Mouse (Mus musculus) forebrain, postnatal 0 days (tissue): ENCODE results near the gene Antxr1. TPM values are rescaled to one million over a fixed set of nuclear protein-coding genes. Genes with fewer than 3 reads are reported as not detected.

Source experiments
- ATAC-seq: fragments of 200-750 bp; cut with Nextera tagmentation; 2 replicates; pipeline ENCODE4 v1.8.0; 2017; ENCODE audit warnings: mild to moderate bottlenecking, moderate library complexity
- DNase-seq: peaks from one replicate; pipeline ENCODE4 v3.0.0-alpha.2; 2015
- H3K27ac ChIP-seq: fragments of 300-500 bp; sonication (generic); 2 replicates; pipeline ENCODE4 v1.5.1; 2014; ENCODE audit warnings: low read depth, mild to moderate bottlenecking, antibody characterized with exemption, low read length, moderate library complexity, mixed read lengths
- H3K27me3 ChIP-seq: fragments of 300-500 bp; sonication (generic); 2 replicates; pipeline ENCODE4 v1.6.1; 2014; ENCODE audit warnings: mild to moderate bottlenecking, low read length, mixed read lengths; ENCODE audit not compliant: insufficient read depth
- H3K36me3 ChIP-seq: fragments of 300-500 bp; sonication (generic); 2 replicates; pipeline ENCODE4 v1.6.1; 2014; ENCODE audit warnings: mild to moderate bottlenecking, moderate library complexity; ENCODE audit not compliant: insufficient read depth
- H3K4me1 ChIP-seq: fragments of 300-500 bp; sonication (generic); 2 replicates; pipeline ENCODE4 v1.6.1; 2014; ENCODE audit warnings: antibody characterized with exemption; ENCODE audit not compliant: insufficient read depth
- H3K4me2 ChIP-seq: fragments of 300-500 bp; sonication (generic); 2 replicates; pipeline ENCODE4 v1.6.1; 2014; ENCODE audit warnings: low read depth, mild to moderate bottlenecking, moderate library complexity
- H3K4me3 ChIP-seq: fragments of 300-500 bp; sonication (generic); 2 replicates; pipeline ENCODE4 v1.5.1; 2014; ENCODE audit warnings: low read depth, low read length, mixed read lengths
- H3K9ac ChIP-seq: fragments of 300-500 bp; sonication (generic); 2 replicates; pipeline ENCODE4 v1.6.1; 2014; ENCODE audit warnings: mild to moderate bottlenecking
- H3K9me3 ChIP-seq: fragments of 300-500 bp; sonication (generic); 2 replicates; pipeline ENCODE4 v1.6.1; 2016; ENCODE audit warnings: low read length
- CTCF ChIP-seq: sonication (generic); IDR thresholded peaks from 2 replicates; pipeline ENCODE4 v1.5.1; 2016; ENCODE audit warnings: antibody characterized with exemption, control low read depth, low read depth
- WGBS: fragments of 180-500 bp; shearing (Covaris S2); extraction: QIAGEN DNeasy Blood & Tissue Kit; methylation state at CpG from one replicate; pipeline ENCODE4 v1.1.7; 2014; 5-methylcytosine and 5-hydroxymethylcytosine counted together
- polyA plus RNA-seq: library from polyadenylated mRNA; unstranded; fragments of >200 nt; fragmentation: Nextera tagmentation; extraction: Ambion mirVana; gene quantifications from 2 replicates; pipeline ENCODE4 v1.2.1, GENCODE M21; 2015
- total RNA-seq: library from RNA; depleted of rRNA; stranded (reverse); fragments of >200 nt; gene quantifications from 2 replicates; pipeline ENCODE4 v1.2.3, GENCODE M21; 2014

Antxr1 gene
- total and polyA plus RNA-seq, 2 experiments from 2014 or later = 1.8 to 13.2 TPM

GRCm38 (mm10) chr6:87143594-87143993 is 192.0 kb downstream of the Antxr1 start:
- no peak overlapping the region for H3K9ac ChIP-seq
- no peak overlapping the region for H3K4me3 ChIP-seq
- TF ChIP-seq CTCF = no peak
- WGBS = 44% methylated on average over 13 of the region's 13 CpGs
- no peak overlapping the region for H3K4me2 ChIP-seq
- H3K27ac ChIP-seq = no peak overlapping the region
- no peak for ATAC-seq
- H3K36me3 ChIP-seq = no peaks in the 10 kb centered on the region
- no peaks in the 10 kb centered on the region for H3K9me3 ChIP-seq
- no peaks in the 10 kb centered on the region for H3K4me1 ChIP-seq
- no peaks in the 10 kb centered on the region for H3K27me3 ChIP-seq
- no peak for DNase-seq

- H3K4me2 ChIP-seq = no peak overlapping the region
- DNase-seq = no peak
- no peaks in the 10 kb centered on the region for H3K9me3 ChIP-seq
- H3K36me3 ChIP-seq = no peaks in the 10 kb centered on the region
- no peak overlapping the region for H3K9ac ChIP-seq
- no peak overlapping the region for H3K4me3 ChIP-seq
- WGBS = 85% methylated on average over 5 of the region's 5 CpGs
- no peak for TF ChIP-seq CTCF
- H3K27me3 ChIP-seq = no peaks in the 10 kb centered on the region
- no peaks in the 10 kb centered on the region for H3K4me1 ChIP-seq
- no peak for ATAC-seq
- H3K27ac ChIP-seq = no peak overlapping the region
These were observed 193.4 kb downstream of the Antxr1 start for GRCm38 (mm10) chr6:87142239-87142638.

GRCm38 (mm10) chr6:87139796-87140553 is 195.6 kb downstream of the Antxr1 start:
- H3K27me3 ChIP-seq = no peaks in the 10 kb centered on the region
- no peak overlapping the region for H3K4me2 ChIP-seq
- peak; percentile 12 for DNase-seq
- H3K4me1 ChIP-seq = no peaks in the 10 kb centered on the region
- H3K9me3 ChIP-seq = no peaks in the 10 kb centered on the region
- WGBS = 59% methylated on average over 12 of the region's 12 CpGs
- H3K36me3 ChIP-seq = no peaks in the 10 kb centered on the region
- no peak for ATAC-seq
- H3K9ac ChIP-seq = no peak overlapping the region
- H3K4me3 ChIP-seq = no peak overlapping the region
- no peak overlapping the region for H3K27ac ChIP-seq
- TF ChIP-seq CTCF = no peak

GRCm38 (mm10) chr6:87138479-87138878 is 197.1 kb downstream of the Antxr1 start:
- no peak for TF ChIP-seq CTCF
- no peak for DNase-seq

DNA sequence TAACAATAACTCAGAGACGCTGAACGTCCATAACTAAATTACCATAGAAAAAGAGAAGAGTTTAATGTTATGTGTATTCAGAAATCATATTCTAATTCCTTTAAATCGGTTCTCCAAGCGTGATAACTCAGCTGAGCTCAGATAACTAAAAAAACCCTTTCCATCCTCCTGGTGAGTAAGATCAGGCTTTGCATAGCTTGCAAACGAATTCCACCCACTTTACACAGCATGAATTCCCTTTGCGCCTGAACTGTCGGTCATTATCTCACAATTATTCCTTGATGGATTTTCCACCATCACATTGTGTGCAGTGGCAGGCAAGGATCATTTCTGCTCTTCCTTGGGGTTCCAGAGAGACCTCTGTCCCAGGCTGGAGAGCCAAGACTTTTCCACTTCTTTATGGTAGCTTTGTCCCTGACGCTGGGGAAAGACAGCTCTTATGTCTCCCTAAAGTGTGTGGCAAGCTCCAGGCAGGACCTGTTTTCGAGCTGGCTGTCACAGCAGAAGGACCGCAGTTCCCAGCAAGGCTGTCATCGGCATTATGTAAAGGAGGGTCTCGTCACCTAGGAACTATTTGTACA is 201.6 kb downstream of the Antxr1 start:
- 69% methylated on average over 12 of the region's 12 CpGs for WGBS

More at GRCm38 (mm10) chr6:87138479-87138878, 197.1 kb downstream of the Antxr1 start:
- Histone ChIP-seq H3K27ac (no peak overlapping the region), H3K27me3 (no peaks in the 10 kb centered on the region), H3K4me1 (no peaks in the 10 kb centered on the region), H3K36me3 (no peaks in the 10 kb centered on the region), H3K9ac (no peak overlapping the region), H3K9me3 (no peaks in the 10 kb centered on the region), H3K4me2 (no peak overlapping the region), H3K4me3 (no peak overlapping the region)
- ATAC-seq = no peak
- 92% methylated on average over 5 of the region's 5 CpGs for WGBS

DNA sequence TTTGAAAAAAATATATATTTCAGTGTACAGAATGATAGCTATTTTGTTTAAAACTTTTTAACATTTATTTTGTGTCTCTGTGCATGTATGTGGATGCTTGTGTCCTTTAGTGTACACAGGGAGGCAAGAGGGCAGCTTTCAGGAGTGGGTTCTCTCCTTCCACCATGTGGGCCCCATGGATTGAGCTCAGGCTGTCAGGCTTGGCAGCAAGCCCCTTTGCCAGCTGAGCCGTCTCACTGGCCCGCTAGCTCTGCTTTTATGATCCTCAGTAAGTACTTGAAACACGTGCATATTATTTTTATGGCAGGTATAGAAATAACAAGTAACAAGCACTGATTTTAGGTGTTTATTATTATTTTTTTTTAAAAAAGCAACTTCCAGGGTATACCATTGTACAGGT is 202.1 kb downstream of the Antxr1 start:
- ATAC-seq (no peak), DNase-seq (no peak)
- WGBS = 61% methylated on average over 3 of the region's 3 CpGs
- Histone ChIP-seq H3K4me2 (no peak overlapping the region), H3K9ac (no peak overlapping the region), H3K9me3 (no peaks in the 10 kb centered on the region), H3K27me3 (no peaks in the 10 kb centered on the region), H3K4me1 (no peaks in the 10 kb centered on the region), H3K27ac (no peak overlapping the region), H3K36me3 (no peaks in the 10 kb centered on the region), H3K4me3 (no peak overlapping the region)
- TF ChIP-seq CTCF = no peak

More for the DNA sequence above, 201.6 kb downstream of the Antxr1 start:
- no peak overlapping the region for H3K4me3 ChIP-seq
- H3K4me1 ChIP-seq = no peaks in the 10 kb centered on the region
- no peaks in the 10 kb centered on the region for H3K36me3 ChIP-seq
- DNase-seq (no peak), ATAC-seq (no peak)
- no peak for TF ChIP-seq CTCF
- H3K9me3 ChIP-seq = no peaks in the 10 kb centered on the region
- no peak overlapping the region for H3K27ac ChIP-seq
- no peak overlapping the region for H3K9ac ChIP-seq
- H3K27me3 ChIP-seq = no peaks in the 10 kb centered on the region
- H3K4me2 ChIP-seq = no peak overlapping the region

DNA sequence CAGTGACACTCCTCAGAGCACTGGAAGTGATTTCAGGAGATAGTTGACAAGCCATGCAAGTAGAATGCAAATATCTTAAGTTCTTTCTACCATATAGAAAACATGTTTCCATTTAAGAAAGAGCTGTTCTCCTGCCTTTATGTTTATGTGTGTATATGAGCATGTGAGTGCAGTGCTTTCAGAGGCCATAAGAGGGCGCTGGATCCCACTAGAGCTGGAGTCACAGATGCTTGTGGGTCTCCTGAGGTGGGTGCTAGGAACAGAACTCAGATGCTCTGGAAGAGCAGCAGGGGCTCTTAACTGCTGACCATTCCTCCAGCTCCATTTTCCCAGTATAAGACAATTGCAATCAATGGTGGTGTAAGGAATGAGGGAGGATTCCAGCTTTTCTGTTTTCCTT is 204.5 kb downstream of the Antxr1 start:
- H3K4me1 ChIP-seq = no peaks in the 10 kb centered on the region
- no peaks in the 10 kb centered on the region for H3K9me3 ChIP-seq
- ATAC-seq (no peak), DNase-seq (no peak)
- no peaks in the 10 kb centered on the region for H3K27me3 ChIP-seq
- no peak overlapping the region for H3K27ac ChIP-seq
- TF ChIP-seq CTCF = no peak
- 74% methylated on average over 1 of the region's 1 CpGs for WGBS
- H3K36me3 ChIP-seq = no peaks in the 10 kb centered on the region
- no peak overlapping the region for H3K4me2 ChIP-seq
- H3K9ac ChIP-seq = no peak overlapping the region
- H3K4me3 ChIP-seq = no peak overlapping the region
